Comparison of ENCODE assay signal across 8 mouse cellular contexts in genomic region chr19:47658914-47659535, GRCm38 (mm10). TPM values are rescaled to one million over a fixed set of nuclear protein-coding genes. Genes with fewer than 3 reads are reported as not detected.
DNase-seq lines count a peak whose midpoint lies in the region; ATAC-seq lines count a peak whose summit lies in the region.

No protein-coding gene starts in this region.

- H3K27ac ChIP-seq in limb, embryonic 10.5 days: peak overlapping the region; percentile 75
- H3K27ac ChIP-seq in midbrain, embryonic 16.5 days (ENCODE audit: low read length): no peak overlapping the region

- peaks cover 4% of the 10 kb centered on the region; the same call in 1 of the 2 replicates for H3K27me3 ChIP-seq in limb, embryonic 10.5 days (ENCODE audit: low read depth, poor library complexity, severe bottlenecking)
- H3K27me3 ChIP-seq in midbrain, embryonic 16.5 days (ENCODE audit: control insufficient read depth, insufficient read depth, low read depth, low read length): no peaks in the 10 kb centered on the region

- peaks cover 14% of the 10 kb centered on the region for H3K4me1 ChIP-seq in limb, embryonic 10.5 days
- no peaks in the 10 kb centered on the region; the same call in 1 of the 2 replicates for H3K4me1 ChIP-seq in midbrain, embryonic 16.5 days (ENCODE audit: control insufficient read depth, insufficient read depth, low read length)

- DNase-seq in ovary, adult 18-20 months (ENCODE audit: low spot score): peak; percentile 61
- no peak for DNase-seq in ovary, postnatal 10 days (ENCODE audit: low spot score)
- DNase-seq in cerebellum, postnatal 10 days: peak; percentile 80 to 84
- DNase-seq in frontal cortex, postnatal 36 days (ENCODE audit: low spot score in 2 of 2): peak; percentile 37 to 67
- DNase-seq in induced T-regulatory cell, adult 2 months (ENCODE audit: low read depth): peak; percentile 38
- DNase-seq in limb, embryonic 10.5 days (ENCODE audit: low spot score): peak; percentile 68
- peak; percentile 55 for DNase-seq in testis, postnatal 14 days (ENCODE audit: low spot score)

- ATAC-seq in midbrain, embryonic 16.5 days: peak; percentile 85

- no peak overlapping the region for H3K4me3 ChIP-seq in limb, embryonic 10.5 days
- H3K4me3 ChIP-seq in midbrain, embryonic 16.5 days (ENCODE audit: low read depth, low read length): no peak overlapping the region

- no peak overlapping the region for H3K4me2 ChIP-seq in midbrain, embryonic 16.5 days (ENCODE audit: low read length)

- WGBS in limb, embryonic 10.5 days: 40% methylated on average over 5 of the region's 5 CpGs
- 14% methylated on average over 5 of the region's 5 CpGs for WGBS in midbrain, embryonic 16.5 days

- H3K9me3 ChIP-seq in limb, embryonic 10.5 days (replicated peaks): no peaks in the 10 kb centered on the region
- H3K9me3 ChIP-seq in midbrain, embryonic 16.5 days (replicated peaks; ENCODE audit: control insufficient read depth, low read length, poor library complexity, severe bottlenecking): no peaks in the 10 kb centered on the region

- H3K9ac ChIP-seq in midbrain, embryonic 16.5 days (ENCODE audit: low read depth, low read length): no peak overlapping the region

- H3K36me3 ChIP-seq in limb, embryonic 10.5 days: no peaks in the 10 kb centered on the region
- no peaks in the 10 kb centered on the region for H3K36me3 ChIP-seq in midbrain, embryonic 16.5 days (ENCODE audit: control insufficient read depth, insufficient read depth, low read length)

RNA-seq across cellular contexts. Expression of gene Col17a1, which starts 32.9 kb away (rescaled TPM):
- 0.83 and 1.8 TPM in 2 replicates for polyA plus RNA-seq in limb, embryonic 10.5 days (2016; fragmentation: Nextera tagmentation; extraction: Ambion mirVana)
- 0.18 and 0.40 TPM in 2 replicates for polyA plus RNA-seq in midbrain, embryonic 16.5 days (2015; fragmentation: Nextera tagmentation; extraction: Ambion mirVana)
